ENCODE assay signal across 1 mouse cellular context in the genomic region with DNA sequence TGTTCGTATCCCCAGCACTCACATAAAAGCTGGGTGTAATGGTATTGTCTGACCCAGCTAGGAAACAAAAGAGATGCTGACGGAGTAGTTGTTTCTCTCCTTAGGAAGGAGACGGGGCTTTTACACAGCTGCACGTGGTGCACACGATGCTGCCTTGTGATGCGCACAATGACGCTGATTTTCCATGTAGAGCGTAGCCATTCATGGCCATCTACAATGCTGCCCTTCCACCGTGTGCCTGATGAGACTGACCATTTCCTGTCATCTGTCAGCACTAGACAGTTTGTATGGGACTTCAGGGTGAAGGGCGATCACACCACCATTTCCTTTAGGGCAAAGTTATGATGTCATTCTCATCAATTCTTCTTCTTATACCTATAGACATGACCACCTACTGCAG.
TF ChIP-seq lines count a peak whose summit lies in the region.

No protein-coding gene starts in this region.

TF ChIP-seq in CH12.LX, 34 proteins besides CTCF, POLR2A, EP300 and RAD21 (continued from another document):
- TF ChIP-seq GABPA (IDR thresholded peaks at IDR 0.05; ENCODE audit: insufficient replicate concordance, low read depth, low read length), result no peak
- TF ChIP-seq MEF2A (IDR thresholded peaks at IDR 0.05; ENCODE audit: borderline replicate concordance, low read depth, low read length), result peak; percentile 55; the same call in 1 of the 2 replicates
- peak; percentile 38 for TF ChIP-seq USF1 (IDR thresholded peaks at IDR 0.05; ENCODE audit: low read depth, low read length)
TF ChIP-seq in CH12.LX: peak in this region for 15.
